Mouse (Mus musculus) ES-E14 (cell line): ENCODE measurements around the gene A930017K11Rik.

Source experiments
- CHD2 ChIP-seq: IDR thresholded peaks from 2 replicates; pipeline ENCODE4 v1.6.1; 2014; ENCODE audit warnings: mild to moderate bottlenecking, low read depth, low read length, inconsistent platforms
- HCFC1 ChIP-seq: IDR thresholded peaks from 2 replicates; pipeline ENCODE4 v1.6.1; 2012; ENCODE audit warnings: low read length, inconsistent platforms, borderline replicate concordance; ENCODE audit not compliant: insufficient read depth
- ZC3H11A ChIP-seq: IDR thresholded peaks from 2 replicates; pipeline ENCODE4 v1.6.1; 2012; ENCODE audit warnings: low read depth, mild to moderate bottlenecking, inconsistent platforms, low read length, borderline replicate concordance
- ZNF384 ChIP-seq: IDR thresholded peaks from 2 replicates; pipeline ENCODE4 v1.6.1; 2012; ENCODE audit warnings: low read depth, low read length, inconsistent platforms

- no peak for TF ChIP-seq ZC3H11A
- no peak for TF ChIP-seq ZNF384
- no peak for TF ChIP-seq CHD2
- TF ChIP-seq HCFC1 = no peak; the same call in 1 of the 2 replicates
Measured at GRCm38 (mm10) chr17:25919144-25919785, 33.1 kb downstream of the A930017K11Rik start, which contains the start of gene Rab40c.
